Mouse (Mus musculus) liver, embryonic 14.5 days (tissue): Measurements from ENCODE around the gene Agbl4. TPM values are rescaled to one million over a fixed set of nuclear protein-coding genes. Genes with fewer than 3 reads are reported as not detected.

ENCODE experiments used
- ATAC-seq: fragments of 200-750 bp; cut with Nextera tagmentation; 2 replicates; pipeline ENCODE4 v1.8.0; 2017; ENCODE audit warnings: moderate number of reproducible peaks, mild to moderate bottlenecking, moderate library complexity; ENCODE audit not compliant: insufficient read depth
- DNase-seq, 3 experiments: peaks; one replicate each; pipeline ENCODE4 v3.0.0-alpha.2; 2012 to 2013; ENCODE audit warnings: low read depth in 3 of 3, low spot score in 3 of 3
- H3K27ac ChIP-seq: fragments of 300-500 bp; sonication (generic); 2 replicates; pipeline ENCODE4 v1.5.1; 2014; ENCODE audit warnings: moderate library complexity, mild to moderate bottlenecking, control low read depth, inconsistent platforms
- H3K27me3 ChIP-seq: fragments of 300-500 bp; sonication (generic); 2 replicates; pipeline ENCODE4 v1.6.1; 2014; ENCODE audit warnings: mild to moderate bottlenecking, low read length, moderate library complexity; ENCODE audit not compliant: control insufficient read depth, insufficient read depth
- H3K36me3 ChIP-seq: fragments of 300-500 bp; sonication (generic); replicated peaks from 2 replicates; pipeline ENCODE4 v1.6.1; 2014; ENCODE audit warnings: low read depth; ENCODE audit not compliant: control insufficient read depth, insufficient read depth
- H3K4me1 ChIP-seq, 2 experiments: fragments of 200-500 bp in 1 of 2; fragments of 300-500 bp in 1 of 2; sonication (generic) in 1 of 2; replicated peaks; 2 replicates each; pipeline ENCODE4 v1.6.1; 2012 to 2014; ENCODE audit warnings: antibody characterized with exemption in 1 of 2, inconsistent platforms in 1 of 2, low read length in 1 of 2; ENCODE audit not compliant: control insufficient read depth in 2 of 2, insufficient read depth in 2 of 2
- H3K4me2 ChIP-seq: fragments of 300-500 bp; sonication (generic); 2 replicates; pipeline ENCODE4 v1.6.1; 2014; ENCODE audit warnings: low read depth, mild to moderate bottlenecking, control low read depth, moderate library complexity
- H3K4me3 ChIP-seq, 2 experiments: fragments of 200-500 bp in 1 of 2; fragments of 300-500 bp in 1 of 2; sonication (generic) in 1 of 2; 2 replicates each; pipeline ENCODE4 v1.5.1; 2012 to 2014; ENCODE audit warnings: low read depth in 2 of 2, low read length in 2 of 2, mild to moderate bottlenecking in 2 of 2, control low read depth in 1 of 2, inconsistent platforms in 1 of 2, moderate library complexity in 1 of 2; ENCODE audit not compliant: insufficient read depth in 1 of 2
- H3K9ac ChIP-seq: fragments of 300-500 bp; sonication (generic); replicated peaks from 2 replicates; pipeline ENCODE4 v1.6.1; 2014; ENCODE audit warnings: mild to moderate bottlenecking, control low read depth, moderate library complexity
- H3K9me3 ChIP-seq: fragments of 300-500 bp; sonication (generic); 2 replicates; pipeline ENCODE4 v1.6.1; 2016; ENCODE audit warnings: low read length, mixed read lengths; ENCODE audit not compliant: control insufficient read depth
- CTCF ChIP-seq: IDR thresholded peaks from 2 replicates; pipeline ENCODE4 v1.5.1; 2016; ENCODE audit warnings: antibody characterized with exemption, low read depth, control low read depth
- EP300 ChIP-seq: IDR thresholded peaks from 2 replicates; pipeline ENCODE4 v1.6.1; 2016; ENCODE audit warnings: antibody characterized with exemption, low read depth
- WGBS: fragments of 180-500 bp; shearing (Covaris S2); extraction: QIAGEN DNeasy Blood & Tissue Kit; methylation state at CpG from one replicate; pipeline ENCODE4 v1.1.7; 2014; ENCODE audit not compliant: insufficient replicate concordance; 5-methylcytosine and 5-hydroxymethylcytosine counted together
- polyA plus RNA-seq, 2 experiments: library from polyadenylated mRNA; depleted of rRNA in 1 of 2; stranded (reverse) in 1 of 2; unstranded in 1 of 2; fragments of >200 nt; fragmentation: Nextera tagmentation in 1 of 2; extraction: Ambion mirVana in 1 of 2; gene quantifications; 2 replicates each; pipeline versions ENCODE4 v1.2.1 to v1.2.3; 2012 to 2014

The Agbl4 gene
- polyA plus RNA-seq, 2 experiments, result not detected

DNA sequence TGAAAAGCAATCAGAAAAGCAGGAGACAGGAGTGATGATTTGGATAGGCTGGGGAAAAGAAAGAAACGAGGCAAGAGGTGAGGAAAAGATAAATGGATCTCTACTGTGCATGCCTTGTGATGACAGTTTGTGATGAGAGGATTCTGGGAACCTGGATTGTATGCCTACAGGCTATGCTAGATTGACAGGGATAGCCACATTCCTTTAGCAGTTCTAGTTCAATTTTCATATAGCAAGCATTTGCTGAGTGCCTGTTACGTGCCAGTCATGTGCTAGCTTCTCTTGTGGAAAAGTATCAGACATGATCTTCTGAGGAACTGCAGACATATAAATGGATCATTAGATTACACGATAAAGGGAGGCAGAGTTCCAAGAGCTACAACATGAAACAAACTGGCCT is 151.8 kb downstream of the Agbl4 start:
- no peak for DNase-seq
- 41% methylated on average over 3 of the region's 3 CpGs for WGBS
- TF ChIP-seq EP300, result no peak
- no peak for TF ChIP-seq CTCF
- ATAC-seq, result no peak
- Histone ChIP-seq H3K9ac (no peak overlapping the region), H3K27ac (no peak overlapping the region), H3K4me3 (no peak overlapping the region), H3K27me3 (no peaks in the 10 kb centered on the region), H3K4me2 (no peak overlapping the region), H3K4me1 (no peaks in the 10 kb centered on the region), H3K9me3 (no peaks in the 10 kb centered on the region), H3K36me3 (no peaks in the 10 kb centered on the region)

DNA sequence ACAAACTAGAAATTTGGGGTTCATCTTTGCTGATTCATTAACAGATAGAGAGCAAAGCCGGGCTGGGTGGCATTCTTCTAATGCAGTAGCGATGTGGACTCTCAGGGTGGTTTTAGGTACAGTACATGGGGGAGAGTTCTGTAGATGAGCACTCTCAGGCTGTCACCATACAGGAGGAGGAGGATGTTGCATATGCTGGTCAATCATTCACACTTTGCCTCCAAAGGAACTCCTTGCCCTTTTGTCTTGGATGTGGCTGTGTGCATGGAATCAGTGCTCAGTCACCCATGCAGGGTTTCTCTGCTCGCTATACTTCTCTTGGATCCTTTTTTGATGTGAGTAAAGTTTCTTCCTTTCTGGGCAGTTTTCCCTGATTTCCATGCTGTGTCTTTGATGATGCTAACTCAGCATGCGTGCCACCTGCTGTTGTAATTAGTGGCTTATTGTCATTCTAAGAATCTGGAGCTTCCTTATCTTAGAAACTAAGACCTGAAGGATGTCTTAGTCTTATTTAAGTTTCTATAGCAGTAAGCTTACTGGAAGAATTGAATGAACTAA is 200.3 kb downstream of the Agbl4 start:
- 39% methylated on average over 4 of the region's 4 CpGs for WGBS

DNA sequence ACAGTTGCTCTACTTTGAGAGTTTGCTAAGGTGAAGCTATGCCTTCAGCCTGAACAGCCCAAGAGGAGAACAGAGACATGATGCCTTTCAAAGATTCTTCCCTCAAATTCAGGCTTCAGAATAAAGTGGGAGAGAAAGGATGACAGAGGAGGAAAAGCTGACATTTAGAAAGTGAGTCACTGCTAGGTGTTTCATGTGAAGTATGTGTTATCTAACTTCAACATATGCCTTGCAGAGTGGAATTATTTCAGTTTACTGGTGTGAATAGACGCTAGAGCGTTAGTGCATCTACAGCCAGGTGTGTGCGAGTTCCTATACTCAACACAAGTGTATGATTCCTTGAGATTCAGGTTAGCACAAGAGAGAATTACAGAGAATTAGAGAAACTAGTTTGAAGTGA is 244.0 kb downstream of the Agbl4 start:
- TF ChIP-seq EP300 (no peak), CTCF (no peak)
- no peaks in the 10 kb centered on the region for H3K36me3 ChIP-seq
- 71% methylated on average over 3 of the region's 3 CpGs for WGBS

More for the DNA sequence above, 200.3 kb downstream of the Agbl4 start:
- no peak for DNase-seq
- Histone ChIP-seq H3K4me3 (no peak overlapping the region), H3K4me1 (no peaks in the 10 kb centered on the region), H3K4me2 (no peak overlapping the region), H3K9ac (no peak overlapping the region), H3K27me3 (no peaks in the 10 kb centered on the region), H3K36me3 (no peaks in the 10 kb centered on the region), H3K9me3 (no peaks in the 10 kb centered on the region), H3K27ac (no peak overlapping the region)
- TF ChIP-seq EP300, result no peak
- no peak for TF ChIP-seq CTCF
- ATAC-seq, result no peak

DNA sequence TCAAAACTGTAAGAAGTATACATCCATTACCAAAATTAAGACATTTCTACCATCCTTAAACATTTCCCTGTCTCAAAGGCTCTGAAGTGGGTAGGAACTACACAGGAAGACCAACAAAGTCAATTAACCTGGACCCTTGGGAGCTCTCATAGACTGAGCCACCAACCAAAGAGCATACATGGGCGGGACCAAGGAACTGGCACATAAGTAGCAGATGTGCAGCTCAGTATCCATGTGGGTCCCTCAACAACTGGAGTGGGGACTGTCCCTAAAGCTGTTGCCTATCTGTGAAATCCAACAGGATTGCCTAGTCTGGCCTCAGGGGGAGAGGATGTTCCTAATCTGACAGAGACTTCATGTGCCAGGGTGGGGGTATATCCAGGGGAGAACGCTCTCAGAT is 265.5 kb downstream of the Agbl4 start:
- DNase-seq, result no peak
- no peaks in the 10 kb centered on the region for H3K27me3 ChIP-seq
- WGBS, result 54% methylated on average over 2 of the region's 2 CpGs
- H3K36me3 ChIP-seq, result no peaks in the 10 kb centered on the region
- ATAC-seq, result no peak
- no peak overlapping the region for H3K27ac ChIP-seq
- H3K4me1 ChIP-seq, result no peaks in the 10 kb centered on the region
- no peak for TF ChIP-seq EP300
- no peak for TF ChIP-seq CTCF
- H3K9ac ChIP-seq, result no peak overlapping the region
- no peak overlapping the region for H3K4me2 ChIP-seq
- H3K9me3 ChIP-seq, result no peaks in the 10 kb centered on the region
- H3K4me3 ChIP-seq, result no peak overlapping the region

More for the DNA sequence above, 244.0 kb downstream of the Agbl4 start:
- Histone ChIP-seq H3K9ac (no peak overlapping the region), H3K9me3 (no peaks in the 10 kb centered on the region), H3K4me2 (no peak overlapping the region), H3K27ac (no peak overlapping the region), H3K27me3 (no peaks in the 10 kb centered on the region), H3K4me1 (no peaks in the 10 kb centered on the region), H3K4me3 (no peak overlapping the region)
- ATAC-seq (no peak), DNase-seq (no peak)

DNA sequence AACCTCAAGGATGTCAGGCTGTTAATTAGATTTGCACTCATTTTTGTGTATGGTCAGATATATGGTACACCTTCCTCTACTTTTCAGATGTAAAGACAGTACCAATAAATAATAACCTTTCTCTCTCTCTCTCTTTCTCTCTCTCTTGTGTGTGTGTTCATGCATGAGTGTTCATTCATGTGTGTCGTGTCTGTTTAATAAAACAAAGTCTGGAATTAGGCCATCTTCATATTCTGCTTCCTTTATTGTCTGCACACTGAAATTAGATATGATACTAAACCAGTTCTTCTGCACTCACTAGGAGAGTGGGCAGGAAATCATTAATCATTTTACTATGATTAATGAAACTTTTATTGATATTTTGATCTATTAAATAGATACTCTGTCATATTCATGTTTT is 276.7 kb downstream of the Agbl4 start:
- TF ChIP-seq CTCF (no peak), EP300 (no peak)
- ATAC-seq (no peak), DNase-seq (no peak)
- 48% methylated on average over 1 of the region's 1 CpGs for WGBS
- H3K4me3 ChIP-seq, result no peak overlapping the region
- no peaks in the 10 kb centered on the region for H3K27me3 ChIP-seq
- H3K4me1 ChIP-seq, result no peaks in the 10 kb centered on the region
- H3K9ac ChIP-seq, result no peak overlapping the region
- no peak overlapping the region for H3K27ac ChIP-seq
- H3K4me2 ChIP-seq, result no peak overlapping the region
- H3K36me3 ChIP-seq, result no peaks in the 10 kb centered on the region
- H3K9me3 ChIP-seq, result no peaks in the 10 kb centered on the region
